Mouse (Mus musculus) thymus, adult 2 months (tissue): ENCODE results near the gene Phactr1. TPM values are rescaled to one million over a fixed set of nuclear protein-coding genes. Genes with fewer than 3 reads are reported as not detected.

Source experiments
- DNase-seq: peaks from one replicate; pipeline ENCODE4 v3.0.0; 2021
- H3K27ac ChIP-seq: fragments of 200-500 bp; 2 replicates; pipeline ENCODE4 v1.5.1; 2012; ENCODE audit warnings: low read length, control low read depth; ENCODE audit not compliant: control insufficient read depth, insufficient read depth
- H3K27me3 ChIP-seq: fragments of 200-500 bp; 2 replicates; pipeline ENCODE4 v1.6.1; 2012; ENCODE audit warnings: mild to moderate bottlenecking, low read length, moderate library complexity, mixed read lengths; ENCODE audit not compliant: control insufficient read depth, insufficient read depth
- H3K36me3 ChIP-seq: fragments of 200-500 bp; 2 replicates; pipeline ENCODE4 v1.6.1; 2012; ENCODE audit warnings: mild to moderate bottlenecking, low read length, moderate library complexity; ENCODE audit not compliant: control insufficient read depth, insufficient read depth
- H3K4me1 ChIP-seq: fragments of 200-500 bp; replicated peaks from 2 replicates; pipeline ENCODE4 v1.6.1; 2012; ENCODE audit warnings: low read length; ENCODE audit not compliant: control insufficient read depth, insufficient read depth
- H3K4me3 ChIP-seq: fragments of 200-500 bp; 2 replicates; pipeline ENCODE4 v1.5.1; 2012; ENCODE audit warnings: mild to moderate bottlenecking, low read length, control low read depth, moderate library complexity; ENCODE audit not compliant: control insufficient read depth, insufficient read depth
- CTCF ChIP-seq: fragments of 200-500 bp; IDR thresholded peaks from 2 replicates; pipeline ENCODE4 v1.5.1; 2012; ENCODE audit warnings: mild to moderate bottlenecking, control low read depth, low read length, moderate library complexity, borderline replicate concordance; ENCODE audit not compliant: control insufficient read depth, poor library complexity, insufficient read depth; ENCODE audit errors: extremely low read depth
- POLR2A ChIP-seq: fragments of 200-500 bp; IDR thresholded peaks from 2 replicates; pipeline ENCODE4 v1.6.1; 2012; ENCODE audit warnings: mild to moderate bottlenecking, low read length, control low read depth, moderate library complexity; ENCODE audit not compliant: control insufficient read depth, poor library complexity, insufficient read depth; ENCODE audit errors: extremely low read depth
- WGBS: fragments of 180-500 bp; shearing (Covaris S2); methylation state at CpG from one replicate; pipeline ENCODE4 v1.1.7; 2018; 5-methylcytosine and 5-hydroxymethylcytosine counted together
- polyA plus RNA-seq: library from polyadenylated mRNA; depleted of rRNA; stranded (reverse); fragments of >200 nt; gene quantifications from 2 replicates; pipeline ENCODE4 v1.2.3, GENCODE M21; 2012

The Phactr1 gene
- polyA plus RNA-seq, 1 experiment = 0.82 TPM

DNA sequence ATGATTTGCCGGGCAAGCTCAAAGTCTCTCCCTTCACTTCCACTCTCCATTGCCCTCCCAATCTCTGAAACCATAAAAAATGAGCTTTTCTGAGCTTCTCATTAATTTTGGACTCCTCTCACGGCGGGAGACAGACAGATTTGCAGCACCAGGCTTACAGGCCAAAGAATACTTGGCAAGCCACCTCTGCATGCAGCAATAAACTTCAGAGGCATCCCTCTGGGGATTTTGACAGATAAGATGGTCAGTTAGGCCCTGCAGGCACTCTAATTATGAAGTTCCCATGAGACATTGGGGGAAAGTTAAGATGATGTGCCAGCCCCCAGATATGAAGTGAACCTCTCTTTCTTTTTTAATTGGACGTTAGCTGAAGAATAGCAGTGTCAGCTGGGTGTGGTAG, 300.2 kb downstream of the Phactr1 start:
- Histone ChIP-seq H3K27me3 (no peaks in the 10 kb centered on the region), H3K4me3 (no peak overlapping the region), H3K27ac (no peak overlapping the region), H3K4me1 (peaks cover 8% of the 10 kb centered on the region), H3K36me3 (no peaks in the 10 kb centered on the region)
- WGBS = 92% methylated on average over 4 of the region's 4 CpGs
- no peak for DNase-seq
- no peak for TF ChIP-seq POLR2A
- no peak for TF ChIP-seq CTCF

DNA sequence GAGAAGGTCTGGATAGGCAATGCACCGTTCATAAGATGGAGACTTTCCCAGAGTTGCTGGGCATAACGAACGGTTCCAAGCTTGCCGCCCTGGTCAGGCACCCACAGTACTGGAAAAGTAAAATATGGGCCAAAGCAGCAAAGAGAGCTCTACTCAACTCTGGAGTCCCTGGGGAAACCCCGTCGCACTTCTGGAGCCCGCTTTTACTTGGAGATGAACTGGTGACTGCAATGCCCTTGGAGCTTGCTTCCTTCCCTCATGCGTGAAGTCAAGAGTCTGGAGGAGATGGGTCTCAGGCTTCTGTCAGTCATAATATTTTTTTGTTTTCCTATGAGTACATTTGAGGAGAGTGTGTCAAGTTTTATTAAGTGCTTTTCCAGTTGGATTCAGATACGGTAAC, 302.2 kb downstream of the Phactr1 start:
- TF ChIP-seq POLR2A (no peak), CTCF (no peak)

DNA sequence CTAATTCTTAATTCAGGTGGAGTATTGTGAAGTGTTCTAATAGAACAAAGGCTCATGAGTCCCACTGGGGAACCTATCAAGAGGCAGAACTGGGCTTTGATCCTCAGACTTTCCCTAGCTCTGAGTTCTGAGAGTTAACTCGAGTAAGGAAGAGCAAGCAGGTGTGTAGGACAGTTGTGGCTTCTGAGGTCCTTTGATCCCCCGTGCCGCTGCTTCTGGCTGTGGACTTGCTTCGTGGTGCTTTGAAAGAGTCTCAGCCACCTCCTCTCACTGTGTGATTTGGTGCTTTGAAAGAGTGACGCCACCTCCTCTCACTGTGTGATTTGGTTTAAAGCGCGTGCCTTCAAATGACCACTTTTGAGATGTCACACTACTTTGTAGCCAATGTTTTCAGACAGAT, 305.4 kb downstream of the Phactr1 start:
- no peak overlapping the region for H3K27ac ChIP-seq
- 13% methylated on average over 7 of the region's 7 CpGs for WGBS
- H3K4me1 ChIP-seq = peaks cover 15% of the 10 kb centered on the region
- no peak overlapping the region for H3K4me3 ChIP-seq
- H3K27me3 ChIP-seq = no peaks in the 10 kb centered on the region
- TF ChIP-seq CTCF (no peak), POLR2A (no peak)
- DNase-seq = peak; percentile 46
- no peaks in the 10 kb centered on the region for H3K36me3 ChIP-seq

More for the DNA sequence above, 302.2 kb downstream of the Phactr1 start:
- Histone ChIP-seq H3K4me1 (peaks cover 15% of the 10 kb centered on the region), H3K27ac (no peak overlapping the region), H3K27me3 (no peaks in the 10 kb centered on the region), H3K36me3 (no peaks in the 10 kb centered on the region), H3K4me3 (no peak overlapping the region)
- WGBS = 93% methylated on average over 9 of the region's 9 CpGs
- no peak for DNase-seq

DNA sequence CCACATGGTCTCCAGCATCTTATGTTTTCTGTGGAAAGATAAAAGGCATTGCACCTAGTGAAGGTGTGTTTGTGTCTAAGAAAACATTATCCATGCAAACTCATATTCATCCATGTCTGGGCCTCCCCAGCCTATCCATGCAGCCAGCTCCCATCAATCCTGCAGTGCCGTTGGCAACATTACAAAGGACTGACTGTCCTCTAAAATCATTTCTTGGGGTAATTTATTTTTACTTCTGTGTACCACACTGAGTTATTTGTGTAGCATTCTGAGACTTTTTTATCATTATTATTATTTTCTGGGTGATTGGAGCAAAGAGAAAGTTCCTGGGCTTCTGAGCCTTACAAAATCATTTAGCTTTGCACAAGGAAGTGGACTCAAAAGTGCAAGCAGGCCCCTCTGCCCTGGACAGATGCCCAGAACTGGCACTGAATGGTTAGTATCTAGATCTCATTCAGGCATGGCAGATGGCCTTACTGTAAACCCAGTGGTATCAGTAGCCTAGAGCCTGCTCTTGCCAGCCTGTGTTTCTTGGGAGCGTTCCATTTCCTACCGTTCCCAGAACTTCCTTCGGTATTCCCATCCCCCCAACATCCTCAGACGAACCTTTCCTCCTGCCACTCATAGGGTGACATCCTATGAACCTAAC, 307.6 kb downstream of the Phactr1 start:
- DNase-seq = no peak
- no peak overlapping the region for H3K27ac ChIP-seq
- WGBS = 84% methylated on average over 5 of the region's 5 CpGs
- H3K36me3 ChIP-seq = no peaks in the 10 kb centered on the region
- no peaks in the 10 kb centered on the region for H3K27me3 ChIP-seq
- TF ChIP-seq POLR2A (no peak), CTCF (no peak)
- peaks cover 15% of the 10 kb centered on the region for H3K4me1 ChIP-seq
- no peak overlapping the region for H3K4me3 ChIP-seq

DNA sequence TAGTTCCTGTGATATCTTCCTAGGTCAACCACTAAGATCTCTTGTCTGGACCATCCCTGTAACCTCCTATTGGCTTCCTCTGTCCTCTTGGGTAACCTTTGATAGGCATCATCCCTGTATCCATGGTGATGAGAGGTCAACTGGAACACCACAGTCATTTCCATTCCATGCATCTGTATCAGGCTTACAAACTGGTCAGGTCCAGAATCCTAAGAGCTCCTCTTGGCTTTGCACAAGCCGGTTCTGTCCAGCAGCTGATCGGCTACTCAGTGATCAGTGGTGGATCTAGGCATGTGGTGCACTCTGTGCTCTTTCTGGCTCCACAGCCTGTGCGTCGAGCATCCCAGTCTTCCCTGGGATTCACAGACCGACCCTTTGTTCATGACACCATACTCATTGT, 309.1 kb downstream of the Phactr1 start:
- no peak for DNase-seq
- TF ChIP-seq POLR2A (no peak), CTCF (no peak)
- over 99% methylated on average over 5 of the region's 5 CpGs for WGBS

DNA sequence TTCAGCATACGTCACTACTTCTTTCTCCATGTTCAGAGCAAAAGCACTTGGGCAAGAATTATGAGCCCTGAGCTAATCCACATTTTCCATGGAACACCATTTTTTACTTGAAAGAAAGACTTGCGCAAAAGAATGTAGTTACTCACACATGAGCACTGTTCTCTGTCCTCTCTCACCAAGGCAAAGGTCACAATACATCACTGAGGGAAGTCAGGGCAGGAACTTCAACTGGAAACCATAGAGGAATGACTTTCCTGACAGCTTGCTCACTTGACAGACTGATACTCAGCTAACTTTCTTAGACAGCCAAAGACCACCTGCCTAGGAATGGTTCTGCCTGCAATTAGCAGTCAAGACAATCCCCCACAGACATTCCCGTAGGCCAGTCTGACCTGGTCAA, 309.6 kb downstream of the Phactr1 start:
- Histone ChIP-seq H3K27me3 (no peaks in the 10 kb centered on the region), H3K27ac (no peak overlapping the region), H3K4me3 (no peak overlapping the region), H3K36me3 (no peaks in the 10 kb centered on the region), H3K4me1 (peaks cover 12% of the 10 kb centered on the region)
- DNase-seq = no peak
- TF ChIP-seq CTCF (no peak), POLR2A (no peak)
- WGBS = 94% methylated on average over 3 of the region's 3 CpGs

More for the DNA sequence above, 309.1 kb downstream of the Phactr1 start:
- H3K4me3 ChIP-seq = no peak overlapping the region
- peaks cover 12% of the 10 kb centered on the region for H3K4me1 ChIP-seq
- H3K27me3 ChIP-seq = no peaks in the 10 kb centered on the region
- H3K27ac ChIP-seq = no peak overlapping the region
- H3K36me3 ChIP-seq = no peaks in the 10 kb centered on the region

DNA sequence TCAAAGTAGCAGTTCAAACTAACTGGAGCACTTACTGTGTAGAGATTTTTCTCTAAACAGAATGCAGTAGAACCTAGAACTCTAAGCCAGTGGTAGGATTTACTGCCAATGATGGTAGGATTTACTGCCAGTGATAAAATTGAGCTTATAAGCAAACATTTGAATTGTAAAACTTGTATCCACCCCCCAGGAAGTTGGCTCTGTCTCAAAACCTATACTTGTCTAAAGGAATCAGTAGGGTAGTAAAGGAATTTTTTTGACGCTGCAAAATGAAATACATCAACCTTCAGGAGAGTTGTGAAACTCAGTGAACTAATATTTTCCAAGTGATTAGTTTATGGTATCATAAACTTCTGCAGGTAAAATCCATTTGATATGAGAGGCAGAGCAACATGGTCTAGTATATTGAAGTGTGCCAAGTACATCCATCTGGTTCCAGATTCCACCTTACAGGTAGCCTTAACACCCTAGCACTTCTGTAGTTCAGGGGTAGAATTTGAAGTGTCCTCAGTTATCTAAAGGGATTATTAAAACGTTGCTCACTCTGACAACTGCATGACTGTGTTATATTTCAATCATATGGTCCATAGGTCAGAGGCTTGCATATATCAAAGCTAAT, 310.2 kb downstream of the Phactr1 start:
- no peak for DNase-seq
- no peak overlapping the region for H3K27ac ChIP-seq
- TF ChIP-seq CTCF = no peak
- no peak for TF ChIP-seq POLR2A
- H3K4me3 ChIP-seq = no peak overlapping the region
- H3K4me1 ChIP-seq = peaks cover 7% of the 10 kb centered on the region
- H3K27me3 ChIP-seq = no peaks in the 10 kb centered on the region
- 85% methylated on average over 2 of the region's 2 CpGs for WGBS
- H3K36me3 ChIP-seq = no peaks in the 10 kb centered on the region
